Mouse (Mus musculus) midbrain, embryonic 12.5 days (tissue): ENCODE measurements around the gene Mael. TPM values are rescaled to one million over a fixed set of nuclear protein-coding genes. Genes with fewer than 3 reads are reported as not detected.

Experiments
- polyA plus RNA-seq: library from polyadenylated mRNA; unstranded; fragments of >200 nt; fragmentation: Nextera tagmentation; extraction: Ambion mirVana; gene quantifications from 2 replicates; pipeline ENCODE4 v1.2.1, GENCODE M21; 2016

Gene Mael
- polyA plus RNA-seq, 1 experiment from 2014 or later = 0.10 TPM

Other genes with a start within 250 kb of the Mael start
- gene Pou2f1, start 236.1 kb downstream of the Mael start, polyA plus RNA-seq = 23.9 and 27.6 TPM in 2 replicates
- 3.0 TPM in 2 replicates for gene Dusp27, start 110.8 kb downstream of the Mael start, polyA plus RNA-seq
- gene Gpa33, start 108.5 kb downstream of the Mael start, polyA plus RNA-seq = 0.10 and 0.29 TPM in 2 replicates
- 10.8 and 11.1 TPM in 2 replicates for gene Ildr2, start 15.4 kb upstream of the Mael start, polyA plus RNA-seq
- gene Tada1, start 140.3 kb upstream of the Mael start, polyA plus RNA-seq = 63.4 and 65.4 TPM in 2 replicates
- 51.2 and 58.0 TPM in 2 replicates for gene Pogk, start 171.1 kb upstream of the Mael start, polyA plus RNA-seq